Mouse (Mus musculus): ENCODE data around the gene Fryl. TPM values are rescaled to one million over a fixed set of nuclear protein-coding genes. Genes with fewer than 3 reads are reported as not detected.

Fryl gene
- polyA plus RNA-seq, 1 experiment = 72.3 TPM

- peaks cover 2% of the 10 kb centered on the region; the same call in 1 of the 2 replicates for H3K4me1 ChIP-seq (ENCODE audit: control insufficient read depth, insufficient read depth, insufficient read length)
- TF ChIP-seq POLR2A (IDR thresholded peaks at IDR 0.05; ENCODE audit: low read depth, low read length) = no peak
- H3K36me3 ChIP-seq (ENCODE audit: control insufficient read depth, insufficient read depth, low read length) = peaks cover 3% of the 10 kb centered on the region
- no peak overlapping the region for H3K4me3 ChIP-seq (ENCODE audit: extremely low read depth, insufficient read depth, insufficient read length)
- DNase-seq (ENCODE audit: low read depth in 1 of 2, low spot score in 2 of 2) = no peak
- WGBS = 70% methylated on average over 8 of the region's 8 CpGs
- 0 out of 2 replicates have a peak overlapping the region, but pooled peaks have one; percentile 14 for H3K27ac ChIP-seq (ENCODE audit: insufficient read depth, low read length)
- no peaks in the 10 kb centered on the region for H3K27me3 ChIP-seq (ENCODE audit: control insufficient read depth, insufficient read depth, low read length)
Observed at GRCm38 (mm10) chr5:73194083-73194570, 62.3 kb downstream of the Fryl start.

- DNase-seq (ENCODE audit: low read depth in 1 of 2, low spot score in 2 of 2) = no peak
- Histone ChIP-seq H3K27me3 (ENCODE audit: control insufficient read depth, insufficient read depth, low read length) (no peaks in the 10 kb centered on the region), H3K4me3 (ENCODE audit: extremely low read depth, insufficient read depth, insufficient read length) (no peak overlapping the region), H3K36me3 (ENCODE audit: control insufficient read depth, insufficient read depth, low read length) (peaks cover 3% of the 10 kb centered on the region), H3K4me1 (ENCODE audit: control insufficient read depth, insufficient read depth, insufficient read length) (peaks cover 2% of the 10 kb centered on the region; the same call in 1 of the 2 replicates), H3K27ac (ENCODE audit: insufficient read depth, low read length) (0 out of 2 replicates have a peak overlapping the region, but pooled peaks have one; percentile 14)
- WGBS = 29% methylated on average over 10 of the region's 10 CpGs
- TF ChIP-seq CTCF (IDR thresholded peaks at IDR 0.05; ENCODE audit: extremely low read depth, insufficient read depth, insufficient read length, insufficient replicate concordance) = no peak
- no peak for TF ChIP-seq POLR2A (IDR thresholded peaks at IDR 0.05; ENCODE audit: low read depth, low read length)
Observed at GRCm38 (mm10) chr5:73193627-73194026, 62.8 kb downstream of the Fryl start.

GRCm38 (mm10) chr5:73192870-73193576 lies 63.4 kb downstream of the Fryl start:
- H3K4me1 ChIP-seq (ENCODE audit: control insufficient read depth, insufficient read depth, insufficient read length) = peaks cover 2% of the 10 kb centered on the region; the same call in 1 of the 2 replicates
- peak overlapping the region; percentile 16; the same call in 1 of the 2 replicates for H3K27ac ChIP-seq (ENCODE audit: insufficient read depth, low read length)
- WGBS = 90% methylated on average over 13 of the region's 13 CpGs
- no peak overlapping the region for H3K4me3 ChIP-seq (ENCODE audit: extremely low read depth, insufficient read depth, insufficient read length)
- peaks cover 4% of the 10 kb centered on the region for H3K36me3 ChIP-seq (ENCODE audit: control insufficient read depth, insufficient read depth, low read length)
- H3K27me3 ChIP-seq (ENCODE audit: control insufficient read depth, insufficient read depth, low read length) = no peaks in the 10 kb centered on the region
- TF ChIP-seq CTCF (IDR thresholded peaks at IDR 0.05; ENCODE audit: extremely low read depth, insufficient read depth, insufficient read length, insufficient replicate concordance) = no peak
- no peak for TF ChIP-seq POLR2A (IDR thresholded peaks at IDR 0.05; ENCODE audit: low read depth, low read length)
- no peak for DNase-seq (ENCODE audit: low read depth in 1 of 2, low spot score in 2 of 2)

- no peak for DNase-seq (ENCODE audit: low read depth in 1 of 2, low spot score in 2 of 2)
- H3K4me3 ChIP-seq (ENCODE audit: extremely low read depth, insufficient read depth, insufficient read length) = no peak overlapping the region
- no peak overlapping the region for H3K27ac ChIP-seq (ENCODE audit: insufficient read depth, low read length)
Observed at GRCm38 (mm10) chr5:73191765-73192164, 64.7 kb downstream of the Fryl start.

GRCm38 (mm10) chr5:73190164-73190563 lies 66.3 kb downstream of the Fryl start:
- no peak for DNase-seq (ENCODE audit: low read depth in 1 of 2, low spot score in 2 of 2)
- Histone ChIP-seq H3K4me1 (ENCODE audit: control insufficient read depth, insufficient read depth, insufficient read length) (no peaks in the 10 kb centered on the region), H3K4me3 (ENCODE audit: extremely low read depth, insufficient read depth, insufficient read length) (no peak overlapping the region), H3K36me3 (ENCODE audit: control insufficient read depth, insufficient read depth, low read length) (peaks cover 4% of the 10 kb centered on the region), H3K27me3 (ENCODE audit: control insufficient read depth, insufficient read depth, low read length) (no peaks in the 10 kb centered on the region), H3K27ac (ENCODE audit: insufficient read depth, low read length) (no peak overlapping the region)
- WGBS = 90% methylated on average over 5 of the region's 5 CpGs
- TF ChIP-seq CTCF (IDR thresholded peaks at IDR 0.05; ENCODE audit: extremely low read depth, insufficient read depth, insufficient read length, insufficient replicate concordance) (no peak), POLR2A (IDR thresholded peaks at IDR 0.05; ENCODE audit: low read depth, low read length) (no peak)

More at GRCm38 (mm10) chr5:73191765-73192164, 64.7 kb downstream of the Fryl start:
- 79% methylated on average over 11 of the region's 11 CpGs for WGBS
- TF ChIP-seq CTCF (IDR thresholded peaks at IDR 0.05; ENCODE audit: extremely low read depth, insufficient read depth, insufficient read length, insufficient replicate concordance) (no peak), POLR2A (IDR thresholded peaks at IDR 0.05; ENCODE audit: low read depth, low read length) (no peak)
- H3K27me3 ChIP-seq (ENCODE audit: control insufficient read depth, insufficient read depth, low read length) = no peaks in the 10 kb centered on the region
- peaks cover 4% of the 10 kb centered on the region for H3K36me3 ChIP-seq (ENCODE audit: control insufficient read depth, insufficient read depth, low read length)
- H3K4me1 ChIP-seq (ENCODE audit: control insufficient read depth, insufficient read depth, insufficient read length) = no peaks in the 10 kb centered on the region

- 84% methylated on average over 9 of the region's 9 CpGs for WGBS
- TF ChIP-seq POLR2A (IDR thresholded peaks at IDR 0.05; ENCODE audit: low read depth, low read length) = no peak
- TF ChIP-seq CTCF (IDR thresholded peaks at IDR 0.05; ENCODE audit: extremely low read depth, insufficient read depth, insufficient read length, insufficient replicate concordance) = no peak
- Histone ChIP-seq H3K4me1 (ENCODE audit: control insufficient read depth, insufficient read depth, insufficient read length) (no peaks in the 10 kb centered on the region), H3K27me3 (ENCODE audit: control insufficient read depth, insufficient read depth, low read length) (no peaks in the 10 kb centered on the region), H3K36me3 (ENCODE audit: control insufficient read depth, insufficient read depth, low read length) (peaks cover 4% of the 10 kb centered on the region), H3K4me3 (ENCODE audit: extremely low read depth, insufficient read depth, insufficient read length) (no peak overlapping the region), H3K27ac (ENCODE audit: insufficient read depth, low read length) (no peak overlapping the region)
- no peak for DNase-seq (ENCODE audit: low read depth in 1 of 2, low spot score in 2 of 2)
Observed at GRCm38 (mm10) chr5:73189443-73190160, 66.8 kb downstream of the Fryl start.

Data from spleen, adult 2 months (tissue).